In genomic region chr8:69902163-69903062, GRCm38 (mm10) we compare ENCODE assay signal across 8 mouse cellular contexts. TPM values are rescaled to one million over a fixed set of nuclear protein-coding genes. Genes with fewer than 3 reads are reported as not detected.
A peak's percentile ranks its signal among the peaks of the same experiment; 100 is the strongest.
DNase-seq lines count a peak whose midpoint lies in the region; ATAC-seq and TF ChIP-seq lines count a peak whose summit lies in the region.

Gene Tssk6, plus strand, starts transcription at chr8:69902184.
Gene Ndufa13, minus strand, starts transcription at chr8:69902558.
Gene Yjefn3, minus strand, starts transcription at chr8:69902712.

- H3K4me1 ChIP-seq in embryonic facial prominence, embryonic 12.5 days = peaks cover 20% of the 10 kb centered on the region
- peaks cover 31% of the 10 kb centered on the region for H3K4me1 ChIP-seq in heart, postnatal 0 days (ENCODE audit: control insufficient read depth, insufficient read depth)

- no peaks in the 10 kb centered on the region for H3K9me3 ChIP-seq in embryonic facial prominence, embryonic 12.5 days
- no peaks in the 10 kb centered on the region for H3K9me3 ChIP-seq in heart, postnatal 0 days (replicated peaks; ENCODE audit: control insufficient read depth, low read length)

- ATAC-seq in embryonic facial prominence, embryonic 12.5 days (ENCODE audit: insufficient number of reproducible peaks, insufficient read depth, low FRiP score, low TSS enrichment) = no peak; the same call in none of the 2 replicates
- peak; percentile 27 for ATAC-seq in heart, postnatal 0 days (ENCODE audit: insufficient read depth, low read depth)

- no peak for TF ChIP-seq CTCF in heart, postnatal 0 days (IDR thresholded peaks at IDR 0.05; ENCODE audit: low read depth)

- H3K27ac ChIP-seq in embryonic facial prominence, embryonic 12.5 days = peak within 1 kb of the TSS; percentile 91
- H3K27ac ChIP-seq in heart, postnatal 0 days (ENCODE audit: low read depth) = peak within 1 kb of the TSS; percentile 92

- 0 out of 2 replicates have a peak, but pooled peaks have one; percentile 24 for TF ChIP-seq EP300 in heart, postnatal 0 days (IDR thresholded peaks at IDR 0.05; ENCODE audit: low read depth)

- peak within 1 kb of the TSS; percentile 67 for H3K9ac ChIP-seq in embryonic facial prominence, embryonic 12.5 days
- peak within 1 kb of the TSS; percentile 79 for H3K9ac ChIP-seq in heart, postnatal 0 days (replicated peaks; ENCODE audit: low read depth, low read length)

- H3K4me3 ChIP-seq in embryonic facial prominence, embryonic 12.5 days = peak within 1 kb of the TSS; percentile 70
- peak within 1 kb of the TSS; percentile 77 for H3K4me3 ChIP-seq in heart, postnatal 0 days (ENCODE audit: low read depth, low read length)

- peak within 1 kb of the TSS; percentile 95 for H3K4me2 ChIP-seq in embryonic facial prominence, embryonic 12.5 days (replicated peaks)
- H3K4me2 ChIP-seq in heart, postnatal 0 days (ENCODE audit: low read depth, low read length) = peak within 1 kb of the TSS; percentile 75

- WGBS in embryonic facial prominence, embryonic 12.5 days = 6% methylated on average over 89 of the region's 89 CpGs
- 5% methylated on average over 88 of the region's 89 CpGs for WGBS in heart, postnatal 0 days

- H3K27me3 ChIP-seq in embryonic facial prominence, embryonic 12.5 days = no peaks in the 10 kb centered on the region
- H3K27me3 ChIP-seq in heart, postnatal 0 days (ENCODE audit: control insufficient read depth, insufficient read depth, low read length) = no peaks in the 10 kb centered on the region

- peak; percentile 38 for DNase-seq in embryo, embryonic 10 days (ENCODE audit: low spot score)
- DNase-seq in embryo, embryonic 10.5 days (ENCODE audit: low spot score) = no peak
- DNase-seq in T-cell, adult 2 months (ENCODE audit: low spot score) = peak; percentile 61
- DNase-seq in heart, postnatal 0 days (ENCODE audit: low spot score) = no peak
- peak; percentile 50 to 54 for DNase-seq in layer of hippocampus, postnatal 10 days (ENCODE audit: low spot score in 2 of 2)
- peak; percentile 20 for DNase-seq in lung, postnatal 14 days
- DNase-seq in spleen, postnatal 14 days (ENCODE audit: low spot score in 2 of 2) = peak; percentile 38 to 52

- peaks cover 23% of the 10 kb centered on the region; the same call in 1 of the 2 replicates for H3K36me3 ChIP-seq in embryonic facial prominence, embryonic 12.5 days
- no peaks in the 10 kb centered on the region; the same call in 1 of the 2 replicates for H3K36me3 ChIP-seq in heart, postnatal 0 days (replicated peaks; ENCODE audit: control insufficient read depth, insufficient read depth, low read length)

RNA-seq across cellular contexts. Expression of gene Tssk6, which starts in this region (rescaled TPM):
- 4.1 and 5.1 TPM in 2 replicates for polyA plus RNA-seq in embryonic facial prominence, embryonic 12.5 days (2016; fragmentation: Nextera tagmentation; extraction: Ambion mirVana)
- total RNA-seq in heart, postnatal 0 days (2014; rRNA removed; ENCODE audit: low replicate concordance) = 0.11 TPM in 1 of 2 replicates, not detected in the other
- polyA plus RNA-seq in heart, postnatal 0 days (2015; fragmentation: Nextera tagmentation; extraction: Ambion mirVana) = 1.1 and 1.2 TPM in 2 replicates
- under 1 TPM; 0.49 to 0.62 TPM for total RNA-seq in layer of hippocampus, postnatal 10 days (2021)

RNA-seq across cellular contexts. Expression of gene Ndufa13, which starts in this region (rescaled TPM):
- 168 and 171 TPM in 2 replicates for polyA plus RNA-seq in embryonic facial prominence, embryonic 12.5 days (2016; fragmentation: Nextera tagmentation; extraction: Ambion mirVana)
- total RNA-seq in heart, postnatal 0 days (2014; rRNA removed; ENCODE audit: low replicate concordance) = 223 and 232 TPM in 2 replicates
- polyA plus RNA-seq in heart, postnatal 0 days (2015; fragmentation: Nextera tagmentation; extraction: Ambion mirVana) = 666 and 702 TPM in 2 replicates
- 100 to 1,000 TPM; 137 to 147 TPM for total RNA-seq in layer of hippocampus, postnatal 10 days (2021)

RNA-seq across cellular contexts. Expression of gene Yjefn3, which starts in this region (rescaled TPM):
- polyA plus RNA-seq in embryonic facial prominence, embryonic 12.5 days (2016; fragmentation: Nextera tagmentation; extraction: Ambion mirVana) = 4.8 and 4.9 TPM in 2 replicates
- 1.2 and 22.3 TPM in 2 replicates for total RNA-seq in heart, postnatal 0 days (2014; rRNA removed; ENCODE audit: low replicate concordance)
- 12.9 and 13.9 TPM in 2 replicates for polyA plus RNA-seq in heart, postnatal 0 days (2015; fragmentation: Nextera tagmentation; extraction: Ambion mirVana)
- total RNA-seq in layer of hippocampus, postnatal 10 days (2021) = 10 to 100 TPM; 11.8 to 14.1 TPM

Comparison
In these comparisons a context has a peak if more than half of its experiments do, and no peak if none do; other contexts are left out.
1. DNase-seq: peak in embryo, embryonic 10 days (single experiment), T-cell, adult 2 months (single experiment), layer of hippocampus, postnatal 10 days (2 of 2), lung, postnatal 14 days (single experiment) and spleen, postnatal 14 days (2 of 2); none in embryo, embryonic 10.5 days (single experiment) and heart, postnatal 0 days (single experiment).